Mouse (Mus musculus) MEL (cell line): ENCODE results near the gene Gnaz.

Source experiments
- CTCF ChIP-seq, 3 experiments: IDR thresholded peaks in 2 of 3; conservative IDR thresholded peaks in 1 of 3; 2 replicates each; pipeline ENCODE4 v1.5.1; 2011 to 2012; ENCODE audit warnings: low read length in 3 of 3, low read depth in 2 of 3, mild to moderate bottlenecking in 2 of 3, improper control_type of control experiment in 1 of 3, inconsistent platforms in 1 of 3, mixed read lengths in 1 of 3, moderate library complexity in 1 of 3; ENCODE audit not compliant: control insufficient read depth in 1 of 3, insufficient read depth in 1 of 3, poor library complexity in 1 of 3, severe bottlenecking in 1 of 3
- E2F4 ChIP-seq: IDR thresholded peaks from 2 replicates; pipeline ENCODE4 v1.6.1; 2011; ENCODE audit warnings: low read depth, low read length, improper control_type of control experiment, borderline replicate concordance
- POLR2A ChIP-seq, 2 experiments: IDR thresholded peaks; 2 replicates each; pipeline ENCODE4 v1.6.1; 2011 to 2012; ENCODE audit warnings: low read length in 2 of 2, mild to moderate bottlenecking in 2 of 2, control low read depth in 1 of 2, improper control_type of control experiment in 1 of 2, low read depth in 1 of 2, moderate library complexity in 1 of 2; ENCODE audit not compliant: control insufficient read depth in 1 of 2, insufficient read depth in 1 of 2, poor library complexity in 1 of 2
- TBP ChIP-seq: IDR thresholded peaks from 2 replicates; pipeline ENCODE4 v1.8.0; 2011; ENCODE audit warnings: low read depth, low read length, improper control_type of control experiment

- TF ChIP-seq CTCF (IDR thresholded peaks at IDR 0.05 in 2 of 3, conservative IDR thresholded peaks at IDR 0.05 in 1 of 3; ENCODE audit: control insufficient read depth in 1 of 3, insufficient read depth in 1 of 3, low read depth in 2 of 3, low read length in 3 of 3, poor library complexity in 1 of 3, severe bottlenecking in 1 of 3) (no peak), E2F4 (no peak), POLR2A (IDR thresholded peaks at IDR 0.05; ENCODE audit: control insufficient read depth in 1 of 2, insufficient read depth in 1 of 2, low read depth in 1 of 2, low read length in 2 of 2, poor library complexity in 1 of 2) (no peak), TBP (no peak)
Measured at GRCm38 (mm10) chr10:75032395-75032794, 65.4 kb downstream of the Gnaz start, which contains the start of gene Rsph14.
